Mouse (Mus musculus) adrenal gland, postnatal 10 days (tissue): ENCODE data around the gene Nomo1. TPM values are rescaled to one million over a fixed set of nuclear protein-coding genes. Genes with fewer than 3 reads are reported as not detected.

Experiments
- DNase-seq: peaks from one replicate; pipeline ENCODE4 v3.0.0; 2021; ENCODE audit warnings: mixed read lengths
- long read RNA-seq, 2 experiments: library from polyadenylated mRNA; stranded (forward); transcript quantifications; one replicate each; pipeline ENCODE4 v2.0.0; 2021
- total RNA-seq, 2 experiments: library from RNA; stranded (reverse); gene quantifications; 2 replicates each; pipeline ENCODE4 v1.2.3; 2021

Nomo1 gene
- 10 to 100 TPM; 50.4 to 50.6 TPM for total RNA-seq
- long read RNA-seq, experiment 1, full-length matches to known transcripts: 6 of 35 reads
- long read RNA-seq, experiment 1, partial matches to known transcripts: 27 of 35 reads
- long read RNA-seq, experiment 1, other reads (novel, unspliced or antisense): 2 of 35 reads
- long read RNA-seq, experiment 2, full-length matches to known transcripts: 4 of 10 reads
- long read RNA-seq, experiment 2, partial matches to known transcripts: 4 of 10 reads
- long read RNA-seq, experiment 2, other reads (novel, unspliced or antisense): 2 of 10 reads

DNA sequence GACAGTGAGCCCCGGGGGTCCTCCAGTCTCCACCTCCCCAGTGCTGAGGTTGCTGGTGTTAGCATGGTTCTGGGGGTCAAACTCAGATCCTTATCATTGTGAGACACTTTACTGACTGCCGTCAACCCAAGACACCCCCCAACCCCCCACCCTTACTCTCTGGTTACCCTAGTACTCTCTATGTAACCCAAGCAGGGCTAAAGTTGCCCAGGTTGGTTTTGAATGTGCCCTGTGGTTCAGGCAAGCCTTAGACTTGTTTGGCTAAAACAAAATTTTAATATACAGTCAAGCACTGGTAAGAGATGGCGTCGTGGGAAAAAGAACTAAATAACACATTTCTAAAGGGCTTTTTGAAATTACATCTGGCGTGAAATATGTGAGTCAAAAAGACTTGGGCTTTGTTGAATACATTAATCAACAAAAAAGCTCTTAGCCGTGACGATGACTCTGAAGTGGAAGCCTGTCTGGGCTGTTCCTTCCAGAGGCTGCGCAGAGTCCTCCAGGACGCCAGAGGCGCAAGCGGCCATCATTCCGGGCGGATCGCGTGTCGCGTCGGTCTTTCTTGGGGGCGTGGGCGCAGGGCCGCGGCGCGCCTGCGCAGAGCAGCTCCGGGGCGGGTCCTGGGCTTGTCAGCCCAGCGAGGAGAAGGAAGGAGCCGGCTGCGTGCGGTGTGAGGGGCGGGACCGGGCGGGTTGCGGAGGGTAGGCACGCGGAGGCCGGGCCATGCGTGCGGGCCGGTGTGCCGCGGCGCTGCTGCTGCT, at the start of gene Nomo1:
Gene Nomo1, plus strand, starts transcription at position 590 of the 761 bp plus-strand sequence.
- DNase-seq: peak; percentile 99

DNA sequence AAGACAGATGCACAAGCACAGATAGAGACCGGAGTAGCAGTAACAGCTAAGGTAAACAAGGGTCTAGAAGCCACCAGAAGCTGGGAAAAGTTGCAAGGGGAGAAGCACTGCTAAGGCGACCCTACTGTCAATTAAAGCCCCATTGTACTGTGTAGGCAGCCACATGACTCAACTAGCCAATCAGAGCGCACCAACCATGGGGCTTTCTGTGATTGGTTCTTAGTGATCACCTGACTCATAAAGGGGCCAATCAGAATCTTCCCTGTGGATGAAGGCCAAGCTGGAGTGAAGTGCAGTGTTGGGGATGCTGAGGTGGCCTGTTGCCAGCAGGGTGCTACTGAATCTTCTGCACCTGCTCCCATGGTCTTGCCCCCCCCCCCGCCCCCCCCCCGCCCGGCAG, 46.6 kb upstream of the Nomo1 start:
- no peak for DNase-seq

DNA sequence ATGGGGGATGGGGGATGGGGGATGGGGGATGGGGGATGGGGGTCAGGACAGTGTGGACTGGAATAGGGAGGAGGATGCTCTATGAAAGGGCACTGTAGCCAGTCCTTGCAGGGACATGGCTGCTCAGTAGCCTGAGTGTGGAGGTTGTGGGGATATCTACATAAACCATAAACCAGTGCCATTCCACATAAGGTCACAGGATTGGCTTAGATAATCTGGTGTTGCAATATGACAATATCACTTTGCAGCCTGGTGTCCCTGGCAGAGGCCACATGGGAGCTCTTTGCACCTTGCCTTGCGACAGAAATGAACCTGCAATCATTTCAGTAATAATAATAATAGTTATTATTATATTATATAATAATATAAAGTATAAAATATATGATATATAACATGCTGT, 45.2 kb upstream of the Nomo1 start:
- DNase-seq: no peak

DNA sequence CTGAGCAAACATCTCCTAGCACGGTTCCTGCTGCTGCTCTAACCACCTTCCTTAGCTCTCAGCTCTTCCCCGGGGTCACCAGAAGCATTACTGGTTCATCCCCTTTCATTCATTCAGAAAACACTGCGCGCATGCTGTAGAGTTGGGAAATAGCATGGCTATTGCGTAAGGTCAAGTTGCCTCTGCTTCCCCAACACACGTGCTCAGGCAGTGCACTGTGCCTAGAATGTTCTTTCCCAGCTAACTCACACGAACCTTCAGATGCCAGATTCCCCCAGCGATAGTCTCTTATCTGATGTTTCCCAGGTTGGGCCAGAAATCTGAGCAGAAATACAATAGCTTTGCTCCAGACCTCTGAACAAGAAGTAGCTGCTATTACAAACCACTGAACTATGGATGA, 41.0 kb upstream of the Nomo1 start:
- no peak for DNase-seq

GRCm38 (mm10) chr7:46000577-46000976, 32.9 kb upstream of the Nomo1 start:
- no peak for DNase-seq

DNA sequence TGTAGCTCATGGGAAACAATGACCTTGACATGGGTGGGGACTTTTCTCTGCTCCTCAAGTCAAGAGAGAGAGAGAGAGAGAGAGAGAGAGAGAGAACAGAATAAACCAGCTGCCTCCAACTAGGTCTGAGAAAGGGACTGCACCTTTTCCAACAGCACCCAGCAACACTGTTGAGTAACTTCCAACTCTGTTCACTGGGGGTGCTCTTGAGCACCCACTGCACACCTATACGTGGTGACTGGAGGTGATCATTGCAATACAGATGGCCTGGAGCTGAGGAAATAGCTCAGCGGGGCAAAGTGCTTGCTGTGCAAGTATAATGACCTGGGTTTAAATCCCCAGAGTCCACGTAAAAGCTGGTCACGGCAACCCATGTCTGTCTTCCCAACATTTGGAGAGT, 30.8 kb upstream of the Nomo1 start:
- DNase-seq: no peak

DNA sequence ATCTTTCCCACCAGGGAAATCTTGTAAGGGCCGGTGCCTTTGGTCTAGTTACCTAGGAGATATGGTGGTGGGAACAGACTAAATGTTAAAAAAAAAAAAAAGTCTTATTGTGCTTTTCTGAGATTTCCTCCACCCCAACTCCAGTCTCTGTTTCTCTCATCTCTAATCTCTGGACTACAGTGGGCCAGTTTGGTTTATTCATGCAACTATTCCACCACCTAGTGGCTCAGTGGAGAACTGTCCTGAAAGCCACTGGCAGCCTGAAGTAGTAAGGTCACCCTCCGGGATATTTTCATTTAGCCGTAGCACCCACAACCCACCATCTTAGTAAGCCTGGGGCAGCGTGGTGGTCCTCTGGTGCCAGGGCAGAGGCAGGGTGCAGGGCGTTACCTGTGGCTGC, 23.9 kb upstream of the Nomo1 start:
- peak; percentile 77 for DNase-seq

DNA sequence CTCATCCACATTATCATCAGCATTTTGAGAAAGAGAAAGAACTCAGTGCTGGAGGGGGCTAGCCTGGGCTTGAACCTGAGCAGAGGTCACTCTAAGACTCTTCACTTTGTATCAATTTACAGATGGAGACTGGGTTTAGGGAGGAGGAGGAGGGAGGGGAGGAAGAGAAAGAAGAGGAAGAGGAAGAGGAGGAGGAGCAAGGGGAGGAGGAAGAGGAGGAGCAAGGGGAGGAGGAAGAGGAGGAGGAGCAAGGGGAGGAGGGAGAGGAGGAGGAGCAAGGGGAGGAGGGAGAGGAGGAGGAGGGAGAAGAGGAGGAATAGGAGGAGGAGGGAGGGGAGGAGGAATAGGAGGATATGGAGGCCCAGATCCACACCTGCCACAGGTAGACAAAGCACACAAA, 21.4 kb upstream of the Nomo1 start:
- no peak for DNase-seq

- DNase-seq: peak; percentile 73
Observed at GRCm38 (mm10) chr7:46013266-46014010, 20.1 kb upstream of the Nomo1 start.

GRCm38 (mm10) chr7:46019594-46019993, 13.9 kb upstream of the Nomo1 start:
- no peak for DNase-seq

DNA sequence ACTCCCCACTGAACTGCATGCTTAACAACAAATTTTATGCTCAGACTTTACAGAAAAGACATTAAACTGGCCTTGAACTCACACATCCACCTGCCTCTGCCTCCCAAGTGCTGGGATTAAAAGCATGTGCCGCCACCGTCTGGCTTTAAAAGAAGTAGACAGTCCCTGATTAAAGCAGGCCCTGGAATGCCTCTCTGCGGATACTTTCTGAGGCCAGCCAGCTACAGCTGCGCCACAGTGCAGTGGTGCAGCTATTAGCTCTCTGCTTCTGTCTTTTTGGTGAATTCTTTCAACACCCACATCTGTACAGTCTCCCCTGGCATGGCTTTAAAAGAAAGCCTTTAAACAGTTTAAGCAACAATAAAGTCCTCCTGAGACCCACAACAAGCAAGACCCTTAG, 11.5 kb upstream of the Nomo1 start:
- DNase-seq: no peak

DNA sequence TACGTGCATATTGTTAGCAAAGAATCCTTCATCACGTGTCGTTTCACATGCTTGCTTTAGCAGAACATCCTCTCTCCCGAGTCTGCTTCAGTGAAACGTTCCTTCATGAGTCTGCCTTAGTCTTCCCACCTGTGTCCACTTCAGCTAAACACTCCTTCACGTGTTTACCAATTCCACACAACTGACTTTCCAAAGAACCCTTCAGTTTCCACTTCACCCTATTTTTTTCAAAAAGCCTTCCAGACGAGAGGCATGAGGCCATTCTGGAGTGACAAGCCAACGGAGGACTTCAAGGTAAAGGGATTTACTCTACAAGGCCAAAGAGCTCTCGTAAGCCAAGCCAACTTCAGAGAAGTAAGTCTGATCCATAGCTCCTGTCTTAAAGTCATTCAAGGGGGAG, 8.1 kb upstream of the Nomo1 start:
- DNase-seq: no peak

DNA sequence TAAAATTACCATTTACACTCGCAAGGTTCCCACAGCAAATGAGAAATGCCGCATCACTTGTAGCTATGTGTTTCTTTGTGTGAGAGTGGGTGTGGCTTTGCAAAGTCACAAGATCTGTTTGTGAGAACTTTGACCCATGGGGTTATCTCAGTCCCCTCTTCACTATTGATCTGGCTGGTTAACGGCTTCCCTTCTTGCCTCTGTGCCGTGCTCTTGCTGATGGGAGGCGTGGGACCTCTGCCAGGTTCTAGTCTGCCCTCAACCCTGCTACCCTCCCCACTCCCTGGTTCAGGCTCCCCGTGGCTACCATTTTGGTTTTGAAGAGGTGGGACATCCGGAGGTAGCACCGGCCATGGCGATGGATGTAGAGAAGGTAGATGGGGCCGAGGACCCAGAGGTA, 4.8 kb upstream of the Nomo1 start:
- no peak for DNase-seq

DNA sequence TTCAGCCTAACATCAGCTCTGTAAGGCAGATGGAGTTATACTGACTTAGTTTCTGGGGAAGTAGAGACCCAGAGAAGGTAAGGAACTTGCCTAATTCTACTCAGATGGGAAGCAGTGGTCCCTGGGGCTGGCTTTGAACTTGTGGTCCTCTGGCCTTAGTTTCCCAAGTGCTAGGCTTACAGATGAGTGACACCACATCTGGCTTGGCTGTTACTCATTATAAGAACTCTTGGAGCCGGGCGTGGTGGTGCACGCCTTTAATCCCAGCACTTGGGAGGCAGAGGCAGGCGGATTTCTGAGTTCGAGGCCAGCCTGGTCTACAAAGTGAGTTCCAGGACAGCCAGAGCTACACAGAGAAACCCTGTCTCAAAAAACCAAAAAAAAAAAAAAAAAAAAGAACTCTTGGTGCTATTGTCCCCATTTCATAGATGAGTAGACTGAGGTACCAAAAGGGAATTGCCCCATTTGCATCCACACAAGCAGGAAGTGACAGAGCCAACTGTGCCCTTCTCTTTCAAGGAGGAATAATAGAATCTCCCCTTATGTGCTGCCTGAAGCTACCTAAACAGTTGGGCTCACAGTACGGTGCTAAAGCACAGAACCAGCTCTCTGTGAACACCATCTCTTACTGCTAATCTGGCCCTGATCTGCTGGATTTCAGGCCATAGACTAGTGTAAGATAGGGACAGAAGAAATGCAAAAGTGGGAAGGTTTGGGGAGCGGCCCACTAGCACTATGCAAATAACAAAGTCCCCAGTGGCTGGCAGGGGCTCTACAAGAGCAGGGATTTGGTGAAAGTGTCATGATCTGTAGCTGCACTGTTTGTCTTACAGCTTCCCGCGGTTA, 4.0 kb upstream of the Nomo1 start:
- DNase-seq: no peak

- DNase-seq: peak; percentile 41
Observed at GRCm38 (mm10) chr7:46030145-46030488, 3.4 kb upstream of the Nomo1 start, which contains the start of gene Abcc6. Abcc6 (minus strand) TSS chr7:46030302.

DNA sequence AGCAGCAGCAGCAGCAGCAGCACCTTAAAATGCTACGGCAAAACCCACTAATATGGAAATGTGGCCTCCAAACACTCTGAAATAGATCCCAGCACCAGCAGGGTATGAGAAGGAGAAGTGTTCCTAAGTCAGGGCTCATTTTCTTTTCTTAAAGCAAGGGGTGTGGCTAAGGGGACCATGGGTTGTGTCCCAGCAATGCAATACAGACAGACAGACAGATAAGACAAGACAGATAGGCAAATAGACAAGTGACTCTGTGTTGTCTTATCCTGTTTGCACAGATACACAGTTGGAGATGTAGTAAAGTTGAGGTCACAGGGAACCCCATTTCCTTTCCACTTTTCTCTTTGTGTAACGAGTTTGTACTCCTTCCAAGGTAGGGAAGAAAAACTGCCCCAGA, 2.4 kb upstream of the Nomo1 start:
- no peak for DNase-seq

GRCm38 (mm10) chr7:46033870-46034337, 406 bp downstream of the Nomo1 start:
- DNase-seq: no peak

GRCm38 (mm10) chr7:46034991-46035390, 1.5 kb downstream of the Nomo1 start:
- DNase-seq: no peak

DNA sequence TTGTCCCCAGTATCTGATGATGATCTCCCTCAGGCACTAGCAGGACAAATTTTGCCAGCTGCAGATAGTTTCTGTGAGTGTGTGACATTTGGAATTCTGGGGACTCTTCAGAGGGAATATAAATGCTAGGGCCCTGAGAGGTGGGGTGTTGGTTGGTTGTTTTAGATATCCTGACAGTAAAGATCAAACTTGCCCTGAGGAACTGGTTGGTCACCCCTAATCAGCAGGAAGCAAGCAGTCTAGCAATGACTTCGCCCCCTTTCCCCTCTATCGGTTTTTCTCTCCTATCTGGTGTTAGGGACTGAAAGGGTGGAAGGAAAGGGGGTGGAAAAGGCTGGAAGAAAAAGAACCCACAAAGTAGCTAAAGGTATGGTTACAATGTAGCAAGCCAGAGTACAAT, 2.0 kb downstream of the Nomo1 start:
- DNase-seq: no peak

DNA sequence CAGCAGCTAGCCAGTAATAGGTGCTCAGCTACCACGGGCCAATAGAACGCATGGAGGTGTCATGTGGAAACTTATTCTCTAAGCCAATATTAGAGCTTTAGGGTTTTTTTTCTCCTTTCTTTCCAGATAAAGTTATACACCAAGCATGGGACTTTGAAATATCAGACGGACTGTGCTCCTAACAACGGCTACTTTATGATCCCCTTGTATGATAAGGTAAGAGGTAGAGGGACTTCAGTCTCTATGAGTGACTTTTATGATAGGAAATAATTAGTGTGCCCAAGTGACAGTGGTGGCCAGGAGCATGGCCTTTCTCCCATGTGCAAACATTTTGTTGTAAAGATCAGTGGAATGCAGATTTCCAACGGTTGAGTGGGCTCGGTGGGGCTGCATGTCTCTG, 3.9 kb downstream of the Nomo1 start:
- DNase-seq: no peak

DNA sequence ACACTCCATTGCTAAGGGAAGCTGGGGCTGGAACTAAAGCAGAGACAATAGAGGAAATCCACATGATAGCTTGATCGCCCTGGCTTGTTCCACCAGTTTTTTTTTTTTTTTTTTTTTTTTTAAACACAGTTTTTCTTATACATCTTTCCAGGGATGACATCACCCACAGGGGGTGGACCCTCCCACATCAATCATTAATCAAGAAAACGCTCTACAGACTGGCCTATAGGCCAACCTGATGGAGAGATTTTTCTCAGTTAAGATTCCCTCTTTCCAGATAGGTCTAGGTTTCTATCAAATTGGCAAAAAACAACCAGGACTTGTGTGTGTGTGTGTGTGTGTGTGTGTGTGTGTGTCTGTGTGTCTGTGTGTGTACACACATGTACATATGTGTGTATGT, 6.4 kb downstream of the Nomo1 start:
- no peak for DNase-seq

DNA sequence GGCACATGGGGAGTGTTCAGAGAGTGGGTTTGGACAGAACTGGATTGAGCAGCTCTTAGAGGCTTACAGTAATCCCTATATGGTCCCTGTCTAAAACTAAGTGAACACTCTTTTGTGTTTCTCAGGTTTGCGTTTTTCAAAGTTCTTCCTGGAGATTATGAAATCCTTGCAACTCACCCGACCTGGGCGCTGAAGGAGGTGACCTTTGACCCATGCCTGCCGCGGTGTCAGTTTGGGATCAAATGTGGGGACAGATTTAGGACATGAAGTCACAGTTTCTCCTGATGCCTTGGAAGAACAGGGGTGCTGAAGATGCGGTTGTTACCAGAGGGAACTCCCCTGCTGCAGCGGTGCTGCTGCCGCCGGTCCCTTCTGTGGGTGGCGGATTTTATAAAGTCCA, 10.6 kb downstream of the Nomo1 start:
- no peak for DNase-seq
